Mouse (Mus musculus): Measurements from ENCODE around the gene Tspan9.

Gene Tspan9

GRCm38 (mm10) chr6:128011781-128012180 is 131.6 kb downstream of the Tspan9 start:
- DNase-seq (ENCODE audit: extremely low spot score): no peak

GRCm38 (mm10) chr6:128011071-128011477 is 132.3 kb downstream of the Tspan9 start:
- no peak for DNase-seq (ENCODE audit: extremely low spot score)

- DNase-seq (ENCODE audit: extremely low spot score): no peak
Measured at GRCm38 (mm10) chr6:128010135-128010971, 133.0 kb downstream of the Tspan9 start.

GRCm38 (mm10) chr6:128007982-128008562 is 135.3 kb downstream of the Tspan9 start:
- DNase-seq (ENCODE audit: extremely low spot score): no peak

GRCm38 (mm10) chr6:128007241-128007701 is 136.1 kb downstream of the Tspan9 start:
- no peak for DNase-seq (ENCODE audit: extremely low spot score)

GRCm38 (mm10) chr6:128006156-128006555 is 137.2 kb downstream of the Tspan9 start:
- DNase-seq (ENCODE audit: extremely low spot score): no peak

- no peak for DNase-seq (ENCODE audit: extremely low spot score)
Measured at GRCm38 (mm10) chr6:128004544-128004943, 138.8 kb downstream of the Tspan9 start.

- no peak for DNase-seq (ENCODE audit: extremely low spot score)
Measured at GRCm38 (mm10) chr6:128003542-128003941, 139.9 kb downstream of the Tspan9 start.

- no peak for DNase-seq (ENCODE audit: extremely low spot score)
Measured at GRCm38 (mm10) chr6:128002667-128003066, 140.7 kb downstream of the Tspan9 start.

- DNase-seq (ENCODE audit: extremely low spot score): no peak
Measured at GRCm38 (mm10) chr6:128002104-128002503, 141.3 kb downstream of the Tspan9 start.

GRCm38 (mm10) chr6:128001587-128001986 is 141.8 kb downstream of the Tspan9 start:
- DNase-seq (ENCODE audit: extremely low spot score): no peak

- DNase-seq (ENCODE audit: extremely low spot score): no peak
Measured at GRCm38 (mm10) chr6:128000777-128001176, 142.6 kb downstream of the Tspan9 start.

- DNase-seq (ENCODE audit: extremely low spot score): no peak
Measured at GRCm38 (mm10) chr6:127999118-127999517, 144.3 kb downstream of the Tspan9 start.

- DNase-seq (ENCODE audit: extremely low spot score): no peak
Measured at GRCm38 (mm10) chr6:127996928-127997327, 146.5 kb downstream of the Tspan9 start.

- DNase-seq (ENCODE audit: extremely low spot score): no peak
Measured at GRCm38 (mm10) chr6:127992993-127993392, 150.4 kb downstream of the Tspan9 start.

GRCm38 (mm10) chr6:127991509-127992176 is 151.8 kb downstream of the Tspan9 start:
- no peak for DNase-seq (ENCODE audit: extremely low spot score)

- no peak for DNase-seq (ENCODE audit: extremely low spot score)
Measured at GRCm38 (mm10) chr6:127989624-127990212, 153.7 kb downstream of the Tspan9 start.

GRCm38 (mm10) chr6:127988944-127989494 is 154.4 kb downstream of the Tspan9 start:
- no peak for DNase-seq (ENCODE audit: extremely low spot score)

- no peak for DNase-seq (ENCODE audit: extremely low spot score)
Measured at GRCm38 (mm10) chr6:127987374-127987773, 156.0 kb downstream of the Tspan9 start.

- no peak for DNase-seq (ENCODE audit: extremely low spot score)
Measured at GRCm38 (mm10) chr6:127986357-127986756, 157.0 kb downstream of the Tspan9 start.

GRCm38 (mm10) chr6:127981176-127981575 is 162.2 kb downstream of the Tspan9 start:
- DNase-seq (ENCODE audit: extremely low spot score): no peak
